Mouse (Mus musculus) cerebral cortex, adult 2 months (tissue): Measurements from ENCODE around the gene Saysd1.

Experiments used
- WGBS: fragments of 180-500 bp; shearing (Covaris S2); methylation state at CpG from one replicate; pipeline ENCODE4 v1.1.7; 2018; 5-methylcytosine and 5-hydroxymethylcytosine counted together

Saysd1 gene

GRCm38 (mm10) chr14:20138484-20139355 is at the start of gene Saysd1:
TSS of gene Saysd1 (minus strand) at chr14:20138534.
- WGBS, result 88% methylated on average over 16 of the region's 16 CpGs

GRCm38 (mm10) chr14:20185426-20185825 is 47.1 kb upstream of the Saysd1 start:
- 81% methylated on average over 9 of the region's 9 CpGs for WGBS

GRCm38 (mm10) chr14:20183701-20184100 is 45.4 kb upstream of the Saysd1 start:
- 70% methylated on average over 5 of the region's 5 CpGs for WGBS

GRCm38 (mm10) chr14:20182596-20182995 is 44.3 kb upstream of the Saysd1 start:
- WGBS, result 93% methylated on average over 7 of the region's 7 CpGs

- under 1% methylated on average over 36 of the region's 36 CpGs for WGBS
Measured at GRCm38 (mm10) chr14:20181466-20181921, 43.2 kb upstream of the Saysd1 start, which contains the start of gene Kcnk5. TSS of gene Kcnk5 (minus strand) at chr14:20181809.

GRCm38 (mm10) chr14:20180751-20181162 is 42.4 kb upstream of the Saysd1 start:
- 1% methylated on average over 24 of the region's 24 CpGs for WGBS

GRCm38 (mm10) chr14:20180304-20180703 is 42.0 kb upstream of the Saysd1 start:
- 23% methylated on average over 6 of the region's 6 CpGs for WGBS

- WGBS, result 77% methylated on average over 5 of the region's 5 CpGs
Measured at GRCm38 (mm10) chr14:20179731-20180280, 41.5 kb upstream of the Saysd1 start.

- 80% methylated on average over 3 of the region's 3 CpGs for WGBS
Measured at GRCm38 (mm10) chr14:20179080-20179479, 40.7 kb upstream of the Saysd1 start.

- WGBS, result 57% methylated on average over 4 of the region's 4 CpGs
Measured at GRCm38 (mm10) chr14:20178593-20178992, 40.3 kb upstream of the Saysd1 start.

- WGBS, result 73% methylated on average over 9 of the region's 9 CpGs
Measured at GRCm38 (mm10) chr14:20177494-20178123, 39.3 kb upstream of the Saysd1 start.

- WGBS, result 85% methylated on average over 4 of the region's 4 CpGs
Measured at GRCm38 (mm10) chr14:20175705-20176104, 37.4 kb upstream of the Saysd1 start.

GRCm38 (mm10) chr14:20175114-20175513 is 36.8 kb upstream of the Saysd1 start:
- 96% methylated on average over 7 of the region's 7 CpGs for WGBS

GRCm38 (mm10) chr14:20174696-20175095 is 36.4 kb upstream of the Saysd1 start:
- 89% methylated on average over 6 of the region's 6 CpGs for WGBS

GRCm38 (mm10) chr14:20173873-20174490 is 35.6 kb upstream of the Saysd1 start:
- WGBS, result 83% methylated on average over 14 of the region's 14 CpGs

GRCm38 (mm10) chr14:20172924-20173323 is 34.6 kb upstream of the Saysd1 start:
- 91% methylated on average over 4 of the region's 4 CpGs for WGBS

GRCm38 (mm10) chr14:20172509-20172908 is 34.2 kb upstream of the Saysd1 start:
- WGBS, result 87% methylated on average over 5 of the region's 5 CpGs

- 71% methylated on average over 3 of the region's 3 CpGs for WGBS
Measured at GRCm38 (mm10) chr14:20171840-20172239, 33.5 kb upstream of the Saysd1 start.

GRCm38 (mm10) chr14:20169251-20169650 is 30.9 kb upstream of the Saysd1 start:
- 94% methylated on average over 4 of the region's 4 CpGs for WGBS

- 84% methylated on average over 1 of the region's 1 CpGs for WGBS
Measured at GRCm38 (mm10) chr14:20168478-20168877, 30.1 kb upstream of the Saysd1 start.

GRCm38 (mm10) chr14:20168054-20168453 is 29.7 kb upstream of the Saysd1 start:
- WGBS, result 97% methylated on average over 2 of the region's 2 CpGs

GRCm38 (mm10) chr14:20165413-20165812 is 27.1 kb upstream of the Saysd1 start:
- 73% methylated on average over 1 of the region's 1 CpGs for WGBS
